Mouse (Mus musculus) heart, embryonic 10.5 days (tissue): ENCODE measurements at regions not wholly inside any gene's neighbourhood (a gene's known extent, or its start where the extent isn't known, plus 50 kb on each side); places are given as distances from the start of the nearest gene placed in this dataset.
A peak's percentile ranks its signal among the peaks of the same experiment; 100 is the strongest.

Experiments used
- DNase-seq: peaks from one replicate; pipeline ENCODE4 v3.0.0-alpha.2; 2017; ENCODE audit warnings: low spot score
- H3K27ac ChIP-seq: fragments of 300-500 bp; sonication (generic); 2 replicates; pipeline ENCODE4 v1.5.1; 2016; ENCODE audit warnings: mild to moderate bottlenecking
- H3K27me3 ChIP-seq: fragments of 300-500 bp; sonication (generic); 2 replicates; pipeline ENCODE4 v1.6.1; 2016; ENCODE audit warnings: mild to moderate bottlenecking; ENCODE audit not compliant: poor library complexity, insufficient read depth, severe bottlenecking
- H3K36me3 ChIP-seq: fragments of 300-500 bp; sonication (generic); 2 replicates; pipeline ENCODE4 v1.6.1; 2016; ENCODE audit warnings: mild to moderate bottlenecking, moderate library complexity
- H3K4me1 ChIP-seq: fragments of 300-500 bp; sonication (generic); 2 replicates; pipeline ENCODE4 v1.6.1; 2016; ENCODE audit warnings: mild to moderate bottlenecking
- H3K4me3 ChIP-seq: fragments of 300-500 bp; sonication (generic); 2 replicates; pipeline ENCODE4 v1.5.1; 2016; ENCODE audit warnings: mild to moderate bottlenecking, moderate library complexity
- H3K9me3 ChIP-seq: fragments of 300-500 bp; sonication (generic); 2 replicates; pipeline ENCODE4 v1.6.1; 2016; ENCODE audit warnings: mild to moderate bottlenecking, moderate library complexity
- WGBS: fragments of 180-500 bp; shearing (Covaris S2); methylation state at CpG from one replicate; pipeline ENCODE4 v1.1.7; 2016; 5-methylcytosine and 5-hydroxymethylcytosine counted together

DNA sequence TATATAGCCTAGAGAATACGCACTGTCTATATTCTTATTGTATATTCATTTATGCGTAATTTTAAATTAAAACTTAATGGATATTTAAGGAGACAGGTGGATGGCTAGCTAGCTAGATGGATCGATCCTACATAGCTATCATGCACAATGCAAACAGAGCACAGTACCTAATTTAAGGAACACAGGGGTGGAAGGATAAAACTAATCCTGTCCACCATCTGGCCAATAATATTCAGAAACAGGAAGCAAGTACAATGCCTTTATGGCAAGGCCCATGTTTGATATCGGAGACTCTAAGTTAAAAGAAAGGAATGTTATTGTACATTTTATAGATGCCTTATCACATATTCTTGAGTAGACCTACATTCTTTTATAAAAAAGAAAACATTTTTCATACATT lies 396.4 kb downstream of the Med10 start:
- Histone ChIP-seq H3K27ac (no peak overlapping the region), H3K36me3 (no peaks in the 10 kb centered on the region), H3K4me1 (no peaks in the 10 kb centered on the region), H3K27me3 (no peaks in the 10 kb centered on the region), H3K4me3 (no peak overlapping the region), H3K9me3 (no peaks in the 10 kb centered on the region)
- WGBS: 88% methylated on average over 4 of the region's 4 CpGs
- no peak for DNase-seq

DNA sequence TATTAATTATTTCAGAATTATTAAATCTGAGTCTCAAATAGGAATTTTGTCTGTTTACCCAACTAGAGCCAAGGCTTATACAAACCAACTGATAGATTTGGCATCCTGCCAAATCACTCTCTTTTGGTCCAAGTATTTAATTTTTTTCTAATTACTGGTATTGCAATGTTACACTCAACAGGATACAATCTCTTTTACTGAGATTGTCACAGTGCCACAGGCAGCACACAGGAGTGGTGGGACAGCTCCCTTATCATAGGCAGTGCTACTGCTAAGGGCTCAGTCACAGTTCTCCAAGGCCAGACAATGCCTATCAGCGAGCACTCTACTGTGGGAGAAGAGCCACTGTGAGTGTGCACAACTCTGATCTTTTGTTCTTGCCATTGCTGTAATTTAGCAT lies 396.9 kb downstream of the Med10 start:
- no peak for DNase-seq
- no peak overlapping the region for H3K4me3 ChIP-seq
- no peak overlapping the region for H3K27ac ChIP-seq
- H3K9me3 ChIP-seq: no peaks in the 10 kb centered on the region
- no peaks in the 10 kb centered on the region for H3K27me3 ChIP-seq
- no peaks in the 10 kb centered on the region for H3K36me3 ChIP-seq
- no peaks in the 10 kb centered on the region for H3K4me1 ChIP-seq
- 67% methylated on average over 1 of the region's 1 CpGs for WGBS

DNA sequence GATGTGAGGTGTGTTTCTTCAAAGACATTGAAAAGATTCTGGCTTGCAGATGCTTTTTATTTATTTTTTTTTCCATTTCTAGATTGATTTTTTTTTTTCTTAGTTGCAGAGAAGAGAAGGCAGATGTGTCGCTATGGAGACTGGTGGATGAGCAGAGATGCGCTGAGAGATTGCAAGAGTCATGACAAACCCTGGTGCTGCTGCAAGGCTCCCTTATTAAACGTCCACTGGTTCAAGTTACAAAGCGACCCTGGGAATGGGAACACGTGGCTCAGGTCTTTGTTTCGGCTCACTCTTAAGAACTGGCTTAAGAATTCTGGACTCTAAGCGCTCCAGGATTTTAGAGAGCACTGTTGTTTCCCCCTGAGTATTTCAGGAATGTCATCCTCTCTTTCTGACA lies 403.1 kb downstream of the Med10 start:
- Histone ChIP-seq H3K9me3 (no peaks in the 10 kb centered on the region), H3K4me1 (no peaks in the 10 kb centered on the region)
- DNase-seq: no peak

DNA sequence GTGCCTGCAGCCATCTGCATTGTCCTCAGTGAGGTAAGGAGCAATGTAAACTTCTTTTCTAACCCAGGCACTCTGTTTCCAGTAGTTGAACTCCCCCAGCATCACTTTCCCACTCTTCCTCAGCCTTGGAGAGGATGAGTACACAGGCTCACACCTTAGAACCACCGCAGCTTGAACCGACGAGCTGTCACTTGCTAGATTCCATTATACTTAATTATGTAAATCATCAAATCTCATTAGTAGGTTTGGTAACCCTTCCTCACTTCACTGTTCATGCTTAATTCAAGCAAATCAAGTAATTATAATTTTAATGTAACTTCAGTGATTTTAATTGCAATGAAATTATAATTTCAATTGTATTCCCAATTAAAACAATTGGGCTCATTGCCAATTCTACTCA lies 408.0 kb downstream of the Med10 start:
- Histone ChIP-seq H3K4me3 (no peak overlapping the region), H3K9me3 (no peaks in the 10 kb centered on the region), H3K27me3 (no peaks in the 10 kb centered on the region), H3K36me3 (no peaks in the 10 kb centered on the region), H3K4me1 (no peaks in the 10 kb centered on the region), H3K27ac (no peak overlapping the region)
- WGBS: 64% methylated on average over 3 of the region's 3 CpGs
- no peak for DNase-seq

More for the DNA sequence above, 403.1 kb downstream of the Med10 start:
- H3K4me3 ChIP-seq: no peak overlapping the region
- H3K27me3 ChIP-seq: no peaks in the 10 kb centered on the region
- WGBS: 78% methylated on average over 7 of the region's 7 CpGs
- H3K36me3 ChIP-seq: no peaks in the 10 kb centered on the region
- H3K27ac ChIP-seq: no peak overlapping the region

DNA sequence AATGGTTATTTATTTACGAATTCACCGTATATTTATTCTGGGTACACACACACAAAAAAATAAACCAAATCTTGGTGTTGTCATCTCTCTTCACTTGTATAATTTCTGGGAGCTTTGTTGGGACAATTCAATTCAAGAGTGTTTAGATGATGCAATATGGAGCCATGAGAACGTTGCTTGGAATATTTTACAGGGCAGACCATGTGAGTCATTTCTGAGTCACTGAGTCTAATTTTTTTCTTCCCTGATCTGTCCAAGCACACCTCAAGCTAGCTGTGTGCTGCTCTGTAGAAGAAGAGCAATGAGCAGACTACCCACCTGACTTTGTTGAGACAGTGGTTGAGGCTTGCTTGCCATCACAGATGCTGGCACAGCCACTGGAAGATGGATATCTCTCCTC lies 410.8 kb downstream of the Med10 start:
- Histone ChIP-seq H3K9me3 (no peaks in the 10 kb centered on the region), H3K27ac (no peak overlapping the region), H3K4me1 (no peaks in the 10 kb centered on the region), H3K4me3 (no peak overlapping the region), H3K27me3 (no peaks in the 10 kb centered on the region), H3K36me3 (no peaks in the 10 kb centered on the region)
- no peak for DNase-seq
- 86% methylated on average over 3 of the region's 3 CpGs for WGBS

DNA sequence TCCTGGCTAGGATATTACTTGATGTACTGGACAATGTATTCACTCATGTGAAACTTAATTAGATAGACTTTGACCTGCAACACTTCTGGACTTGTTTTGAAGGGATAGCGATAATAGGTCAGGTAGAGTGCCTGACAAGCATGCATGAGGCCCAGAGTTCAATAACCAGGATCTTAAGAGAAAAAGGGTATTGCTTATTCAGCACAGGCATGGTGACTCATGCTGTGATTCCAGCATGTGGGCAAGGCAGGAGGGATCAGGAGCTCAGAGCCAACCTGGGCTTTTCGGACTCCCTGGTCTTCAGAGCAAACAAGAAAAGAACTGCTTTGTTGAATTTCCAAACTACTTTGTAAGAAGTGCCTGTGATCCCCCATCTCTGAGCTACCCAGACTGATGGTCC lies 411.4 kb downstream of the Med10 start:
- H3K27me3 ChIP-seq: no peaks in the 10 kb centered on the region
- WGBS: 70% methylated on average over 2 of the region's 2 CpGs
- DNase-seq: no peak
- no peak overlapping the region for H3K4me3 ChIP-seq
- H3K4me1 ChIP-seq: no peaks in the 10 kb centered on the region
- H3K36me3 ChIP-seq: no peaks in the 10 kb centered on the region
- H3K27ac ChIP-seq: no peak overlapping the region
- no peaks in the 10 kb centered on the region for H3K9me3 ChIP-seq

DNA sequence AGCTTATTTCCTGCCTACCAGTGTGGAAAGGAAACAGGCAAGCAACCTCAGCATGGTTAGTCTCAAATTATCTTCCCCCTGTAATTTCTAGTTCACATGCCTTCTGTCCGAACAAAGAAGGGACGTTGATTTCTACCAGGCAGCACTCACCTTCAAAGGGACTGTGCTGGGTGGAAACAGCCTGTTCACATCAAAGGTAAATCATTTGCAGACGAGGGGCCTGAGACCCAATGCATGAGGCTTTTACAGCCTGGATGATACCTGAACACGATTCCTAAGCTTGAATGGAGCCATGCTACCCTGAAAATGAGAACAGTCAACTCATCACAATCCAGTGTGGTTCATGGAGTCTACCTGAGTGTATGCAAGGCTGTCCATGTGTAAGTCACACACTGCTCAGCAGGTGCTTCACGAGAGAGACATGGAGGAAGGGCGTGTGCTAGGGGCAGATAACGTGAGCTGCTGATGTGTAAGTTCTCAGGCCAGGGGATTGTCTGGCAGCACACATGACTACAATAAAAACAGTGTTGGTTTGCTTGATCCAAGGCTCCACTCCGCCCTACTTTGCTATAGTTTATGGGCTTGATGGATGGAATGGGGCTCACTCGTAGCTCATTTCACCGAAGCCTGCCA lies 411.9 kb downstream of the Med10 start:
- Histone ChIP-seq H3K27me3 (no peaks in the 10 kb centered on the region), H3K4me1 (no peaks in the 10 kb centered on the region), H3K36me3 (no peaks in the 10 kb centered on the region), H3K27ac (no peak overlapping the region), H3K4me3 (no peak overlapping the region), H3K9me3 (no peaks in the 10 kb centered on the region)
- DNase-seq: no peak
- 78% methylated on average over 10 of the region's 10 CpGs for WGBS

DNA sequence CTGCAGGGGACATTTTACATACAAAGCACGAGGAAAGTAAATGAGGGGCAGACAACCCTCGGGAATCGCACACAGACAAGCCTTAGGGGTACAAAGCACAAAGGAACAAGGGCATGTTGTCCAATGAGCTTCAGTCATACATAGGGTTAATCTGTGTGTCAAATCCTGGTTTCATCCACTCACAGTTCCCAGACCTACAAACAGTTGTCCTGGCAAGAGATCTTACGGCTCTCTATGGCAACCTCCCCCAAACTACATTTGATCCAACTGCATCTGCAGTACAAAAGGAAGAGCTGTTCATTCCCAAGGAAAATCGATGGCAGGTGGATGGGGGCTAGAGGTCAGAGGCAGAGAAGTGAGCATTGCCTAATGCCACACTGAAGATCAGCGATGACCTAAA lies 413.9 kb downstream of the Med10 start:
- H3K27me3 ChIP-seq: no peaks in the 10 kb centered on the region
- H3K9me3 ChIP-seq: no peaks in the 10 kb centered on the region
- 80% methylated on average over 6 of the region's 6 CpGs for WGBS
- H3K4me1 ChIP-seq: no peaks in the 10 kb centered on the region
- DNase-seq: no peak
- H3K36me3 ChIP-seq: no peaks in the 10 kb centered on the region
- no peak overlapping the region for H3K4me3 ChIP-seq
- H3K27ac ChIP-seq: no peak overlapping the region

DNA sequence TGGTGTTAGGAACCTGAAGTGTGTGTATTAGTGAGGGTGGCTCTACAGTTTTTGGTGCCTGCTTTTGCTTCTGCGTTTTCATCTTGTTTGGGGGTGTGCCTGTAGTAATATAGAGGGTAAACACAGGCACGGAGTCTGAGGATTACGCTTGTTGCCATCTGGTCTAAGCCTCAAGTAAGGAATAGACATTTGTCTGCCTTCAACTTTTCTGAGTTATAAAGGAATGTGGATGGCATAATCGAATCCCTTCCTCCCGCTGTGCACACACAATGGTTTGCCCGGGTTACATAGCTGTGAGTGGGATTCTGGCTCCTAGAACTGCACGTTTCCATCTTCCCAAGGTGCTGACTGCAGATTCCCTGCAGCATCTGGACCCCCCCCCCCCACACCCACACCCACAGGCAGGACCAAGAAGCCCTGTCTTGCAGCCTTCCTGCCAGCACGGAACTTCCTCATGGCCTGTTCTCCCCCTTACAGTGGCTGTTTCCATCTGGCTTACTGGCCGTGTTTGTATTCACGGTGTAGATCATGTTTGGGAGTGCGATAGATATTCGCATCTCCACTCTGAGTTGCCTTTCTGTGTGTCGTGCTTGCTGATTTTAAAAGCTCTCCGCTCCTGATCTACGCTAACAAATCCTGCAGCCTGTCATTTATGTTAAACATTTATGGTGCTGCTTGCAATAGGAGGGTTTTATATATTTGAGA lies 415.4 kb downstream of the Med10 start:
- Histone ChIP-seq H3K4me3 (no peak overlapping the region), H3K36me3 (no peaks in the 10 kb centered on the region), H3K27me3 (no peaks in the 10 kb centered on the region), H3K9me3 (no peaks in the 10 kb centered on the region), H3K27ac (no peak overlapping the region), H3K4me1 (no peaks in the 10 kb centered on the region)
- DNase-seq: no peak
- 77% methylated on average over 15 of the region's 15 CpGs for WGBS

DNA sequence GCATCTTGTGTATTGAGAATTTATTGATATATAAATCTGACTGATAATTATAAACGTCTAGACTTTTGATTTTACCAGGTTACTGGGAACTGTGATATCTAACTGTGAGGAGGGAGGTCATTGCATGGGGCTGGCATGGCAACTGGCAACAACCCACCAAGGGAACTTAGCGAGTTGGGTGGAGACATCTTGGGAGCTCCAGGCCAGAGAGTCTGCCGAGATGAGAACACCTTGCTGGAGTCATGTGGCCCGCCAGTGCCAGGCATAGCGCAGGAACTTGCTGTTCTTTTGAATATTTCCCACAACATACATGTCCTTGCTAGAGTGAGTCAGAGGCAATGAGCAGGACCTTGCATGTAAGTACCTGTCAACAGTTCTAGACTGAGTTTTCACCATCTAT lies 413.9 kb downstream of the Ice1 start:
- WGBS: 85% methylated on average over 5 of the region's 5 CpGs
- Histone ChIP-seq H3K4me3 (no peak overlapping the region), H3K9me3 (no peaks in the 10 kb centered on the region), H3K36me3 (no peaks in the 10 kb centered on the region), H3K27ac (no peak overlapping the region), H3K27me3 (no peaks in the 10 kb centered on the region), H3K4me1 (no peaks in the 10 kb centered on the region)
- peak; percentile 63 for DNase-seq

DNA sequence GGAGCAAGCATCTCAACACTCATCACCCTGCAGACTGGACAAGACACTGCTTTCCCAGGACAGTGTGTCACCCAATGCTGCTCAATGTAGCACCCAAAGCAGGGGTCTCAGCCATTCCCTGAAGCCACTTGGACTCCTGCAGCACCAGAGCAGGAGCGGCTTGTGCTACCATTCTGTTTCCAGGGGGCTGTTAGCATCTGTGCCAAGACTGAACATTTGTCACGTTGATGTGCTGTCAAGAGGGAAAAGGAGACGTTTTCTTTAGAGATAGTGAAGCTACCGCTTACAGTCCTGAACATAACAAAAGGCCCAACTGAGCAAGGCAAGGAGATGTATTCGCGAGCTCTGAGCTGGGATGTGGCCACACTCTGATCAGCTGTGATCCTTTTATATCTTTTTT lies 410.3 kb downstream of the Ice1 start:
- Histone ChIP-seq H3K36me3 (no peaks in the 10 kb centered on the region), H3K27ac (no peak overlapping the region), H3K9me3 (no peaks in the 10 kb centered on the region), H3K4me1 (no peaks in the 10 kb centered on the region), H3K4me3 (no peak overlapping the region), H3K27me3 (peaks cover 3% of the 10 kb centered on the region; the same call in 1 of the 2 replicates)
- DNase-seq: no peak
- WGBS: 66% methylated on average over 6 of the region's 6 CpGs

DNA sequence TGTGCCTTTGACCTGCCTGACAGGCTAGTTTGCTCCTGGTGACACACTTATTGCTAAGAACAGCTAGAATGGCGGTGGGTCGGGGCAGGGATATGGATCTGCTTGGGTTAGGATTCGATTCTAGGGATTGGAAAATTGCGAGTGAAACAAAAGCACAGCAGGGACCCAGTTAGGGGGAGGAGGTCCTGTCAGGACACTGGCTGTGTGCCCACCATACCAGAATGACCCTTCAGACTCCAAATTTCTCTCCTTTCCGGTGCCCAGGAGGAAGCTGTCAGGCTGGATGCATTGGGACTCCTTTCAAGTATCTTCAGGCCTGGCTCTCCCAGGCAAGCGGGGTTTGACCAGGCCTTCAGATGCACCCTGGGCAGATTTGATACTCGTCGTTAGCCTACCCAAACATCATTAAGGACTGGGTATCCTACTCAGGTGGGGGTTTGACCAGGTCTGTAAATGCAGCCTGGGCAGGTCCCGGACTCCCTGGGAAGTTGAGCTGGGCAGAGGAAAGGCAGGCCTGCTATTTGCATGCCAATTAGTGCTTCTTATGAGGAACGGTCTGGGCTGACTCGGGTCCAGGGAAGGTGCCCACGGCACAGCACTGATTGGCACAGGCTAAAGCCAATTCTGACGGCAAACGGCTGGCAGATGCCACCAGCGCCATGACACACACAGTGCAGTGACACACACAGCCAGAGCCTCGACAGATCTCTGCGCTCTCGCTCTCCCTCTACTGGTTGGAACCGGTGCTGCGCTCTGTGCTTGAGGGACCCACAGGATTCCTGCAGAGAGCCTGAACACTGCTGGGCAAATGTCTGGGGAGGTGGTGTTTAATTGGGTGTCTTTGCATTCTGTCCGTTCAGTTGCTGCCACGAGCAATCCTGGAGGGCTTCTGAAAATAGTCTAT lies 403.3 kb downstream of the Ice1 start:
- peak; percentile 86 for DNase-seq
- Histone ChIP-seq H3K36me3 (no peaks in the 10 kb centered on the region), H3K4me3 (peak overlapping the region; percentile 46), H3K9me3 (no peaks in the 10 kb centered on the region), H3K4me1 (0 out of 2 replicates have a peak, but pooled peaks cover 3% of the 10 kb centered on the region), H3K27ac (0 out of 2 replicates have a peak overlapping the region, but pooled peaks have one; percentile 32), H3K27me3 (peaks cover 16% of the 10 kb centered on the region; the same call in 1 of the 2 replicates)
- 37% methylated on average over 22 of the region's 22 CpGs for WGBS

DNA sequence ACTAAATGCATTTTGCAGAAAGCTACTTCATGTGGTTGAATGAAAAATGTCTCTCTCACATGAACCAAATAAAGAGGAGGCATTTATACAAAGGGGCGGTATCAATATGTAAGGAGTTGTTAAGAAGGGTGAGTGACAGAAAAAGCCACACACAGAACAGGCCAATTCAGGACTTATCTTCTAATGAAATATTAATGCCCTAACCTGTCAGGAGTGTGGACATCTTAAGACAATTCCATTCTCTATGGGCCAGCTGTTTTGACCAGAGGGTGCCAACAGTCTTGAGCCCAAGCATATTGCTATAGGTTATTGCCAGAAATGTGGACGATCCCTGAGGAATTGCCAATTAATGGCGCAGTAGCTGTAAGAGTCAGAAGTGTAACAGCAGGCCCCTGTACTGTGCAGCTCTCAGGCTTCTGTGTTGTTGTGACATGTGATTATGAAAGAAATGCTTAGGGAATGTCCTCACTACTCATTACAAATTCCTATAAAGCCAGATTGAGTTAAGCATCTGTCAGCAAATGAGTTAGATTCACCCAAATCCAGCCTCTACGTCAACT lies 393.8 kb downstream of the Ice1 start:
- no peaks in the 10 kb centered on the region for H3K36me3 ChIP-seq
- no peak overlapping the region for H3K27ac ChIP-seq
- no peaks in the 10 kb centered on the region for H3K9me3 ChIP-seq
- H3K27me3 ChIP-seq: no peaks in the 10 kb centered on the region
- no peak overlapping the region for H3K4me3 ChIP-seq
- WGBS: 84% methylated on average over 4 of the region's 4 CpGs
- H3K4me1 ChIP-seq: no peaks in the 10 kb centered on the region
- no peak for DNase-seq
